Mouse (Mus musculus) heart, postnatal 4 days (tissue): Measurements from ENCODE around the gene Hopx. TPM values are rescaled to one million over a fixed set of nuclear protein-coding genes. Genes with fewer than 3 reads are reported as not detected.
A peak's percentile ranks its signal among the peaks of the same experiment; 100 is the strongest.
"Not testable (repeated sequence)": the region's sequence is repeated elsewhere in the genome, so short reads cannot be mapped to it uniquely, and the experiment has no call there.

ENCODE experiments used
- DNase-seq: peaks from one replicate; pipeline ENCODE4 v3.0.0; 2021
- total RNA-seq, 2 experiments: library from RNA; stranded (reverse); gene quantifications; 2 replicates each; pipeline ENCODE4 v1.2.3; 2021

Hopx gene
- total RNA-seq, 2 experiments from 2014 or later: 432 to 451 TPM

DNA sequence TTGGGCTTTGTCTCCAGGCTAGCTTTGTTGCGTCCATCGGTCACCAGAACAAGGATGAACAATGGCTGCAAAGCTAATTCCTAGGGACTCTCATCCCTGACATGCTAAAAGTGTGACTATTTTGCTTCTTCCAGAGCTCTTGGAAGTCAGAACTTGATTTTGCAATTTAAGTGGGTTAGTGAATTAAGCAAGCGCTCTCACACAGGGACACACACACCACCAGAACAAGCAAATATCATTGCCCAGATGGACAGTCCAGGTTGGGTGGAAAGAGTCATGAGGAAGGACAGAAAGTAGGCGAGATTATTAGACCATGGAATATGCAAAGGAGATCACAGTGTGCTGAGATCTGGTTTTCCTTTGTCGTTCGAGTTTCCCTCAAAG is 14.9 kb downstream of the Hopx start:
- no peak for DNase-seq

DNA sequence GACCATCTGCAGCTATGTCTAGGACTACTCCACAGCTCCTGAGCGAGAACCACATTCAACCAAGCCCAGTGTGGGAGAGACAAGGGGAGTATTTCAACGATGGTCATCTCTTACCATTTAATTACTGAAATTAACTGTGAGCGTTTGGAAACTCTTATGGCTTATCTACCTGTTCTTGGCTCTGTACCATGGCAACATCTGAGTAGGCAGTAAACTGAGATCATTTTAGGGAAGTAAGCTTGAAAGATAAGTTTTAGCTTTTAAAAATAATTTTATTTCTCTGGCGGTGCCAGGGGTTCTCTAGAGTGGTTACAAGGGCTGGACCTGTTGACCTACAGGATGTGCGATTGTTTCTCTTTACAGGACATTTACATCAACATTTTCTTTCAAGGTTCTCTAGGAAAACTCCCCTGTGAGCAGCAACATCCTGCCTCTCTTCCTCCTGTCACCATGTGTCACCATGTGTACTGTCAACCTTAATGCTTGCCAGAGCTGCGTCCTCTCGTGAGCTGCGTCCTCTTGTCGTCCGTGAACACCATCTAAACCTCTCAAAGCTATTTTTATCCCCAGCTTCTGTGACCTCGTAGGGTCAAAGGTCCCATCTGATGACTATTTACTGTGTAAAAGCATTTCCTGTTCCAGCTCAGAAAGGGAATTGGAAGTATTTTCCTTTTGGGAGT is 15.5 kb downstream of the Hopx start:
- peak; percentile 39 for DNase-seq

DNA sequence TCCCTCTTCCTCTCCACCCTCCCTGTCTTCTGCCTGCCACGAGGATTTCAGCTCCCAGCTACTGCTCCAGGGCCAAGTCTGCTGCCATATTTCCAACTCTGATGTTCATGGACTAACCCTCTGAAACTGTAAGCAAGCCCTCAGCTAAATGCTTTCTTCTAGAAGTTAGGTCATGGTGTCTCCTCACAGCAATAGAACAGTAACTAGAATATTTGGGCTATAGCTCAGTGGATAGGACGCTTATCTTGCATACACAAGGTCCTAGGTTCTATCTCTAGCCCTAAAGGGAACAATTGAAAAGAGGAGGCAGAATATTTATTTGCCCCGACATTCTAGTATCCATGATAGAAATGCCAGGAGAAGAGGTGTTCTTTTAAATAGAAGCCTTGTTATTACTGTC is 16.0 kb downstream of the Hopx start:
- no peak for DNase-seq

DNA sequence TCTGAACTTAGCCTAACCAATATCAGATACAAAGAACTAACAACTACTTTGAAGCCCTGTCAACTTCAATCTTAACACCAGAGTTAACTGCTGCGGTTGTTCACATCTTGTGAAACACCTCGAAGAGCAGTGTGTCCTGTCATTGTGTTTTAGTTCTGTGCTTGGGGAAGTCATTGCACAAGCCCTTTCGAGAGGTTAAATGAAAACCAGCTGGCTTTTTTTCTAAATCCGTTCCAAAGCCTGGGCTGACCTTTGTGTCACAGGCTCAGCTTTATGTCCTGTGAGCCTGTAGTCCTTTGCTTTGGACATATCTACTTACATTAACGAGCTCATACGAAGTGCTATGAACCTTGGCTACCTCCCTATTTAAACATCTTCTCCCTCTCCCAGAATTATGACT is 17.2 kb downstream of the Hopx start:
- no peak for DNase-seq

DNA sequence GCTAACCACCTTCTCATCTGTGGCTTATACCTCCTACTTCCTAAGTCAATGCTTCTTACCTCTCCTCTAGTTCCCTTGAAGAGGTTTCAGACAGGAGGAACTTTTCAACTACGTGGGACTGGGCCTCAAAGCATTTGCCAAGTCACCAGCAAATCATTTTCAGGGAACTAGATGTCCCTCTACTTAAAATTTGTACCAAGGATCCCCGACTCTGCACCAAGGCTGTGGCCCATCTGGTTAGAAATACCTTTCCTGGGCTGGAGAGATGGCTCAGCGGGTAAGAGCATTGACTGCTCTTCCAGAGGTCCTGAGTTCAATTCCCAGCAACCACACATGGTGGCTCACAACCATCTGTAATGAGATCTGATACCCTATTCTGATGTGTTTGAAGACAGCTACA is 18.7 kb downstream of the Hopx start:
- DNase-seq: not testable (repeated sequence)

DNA sequence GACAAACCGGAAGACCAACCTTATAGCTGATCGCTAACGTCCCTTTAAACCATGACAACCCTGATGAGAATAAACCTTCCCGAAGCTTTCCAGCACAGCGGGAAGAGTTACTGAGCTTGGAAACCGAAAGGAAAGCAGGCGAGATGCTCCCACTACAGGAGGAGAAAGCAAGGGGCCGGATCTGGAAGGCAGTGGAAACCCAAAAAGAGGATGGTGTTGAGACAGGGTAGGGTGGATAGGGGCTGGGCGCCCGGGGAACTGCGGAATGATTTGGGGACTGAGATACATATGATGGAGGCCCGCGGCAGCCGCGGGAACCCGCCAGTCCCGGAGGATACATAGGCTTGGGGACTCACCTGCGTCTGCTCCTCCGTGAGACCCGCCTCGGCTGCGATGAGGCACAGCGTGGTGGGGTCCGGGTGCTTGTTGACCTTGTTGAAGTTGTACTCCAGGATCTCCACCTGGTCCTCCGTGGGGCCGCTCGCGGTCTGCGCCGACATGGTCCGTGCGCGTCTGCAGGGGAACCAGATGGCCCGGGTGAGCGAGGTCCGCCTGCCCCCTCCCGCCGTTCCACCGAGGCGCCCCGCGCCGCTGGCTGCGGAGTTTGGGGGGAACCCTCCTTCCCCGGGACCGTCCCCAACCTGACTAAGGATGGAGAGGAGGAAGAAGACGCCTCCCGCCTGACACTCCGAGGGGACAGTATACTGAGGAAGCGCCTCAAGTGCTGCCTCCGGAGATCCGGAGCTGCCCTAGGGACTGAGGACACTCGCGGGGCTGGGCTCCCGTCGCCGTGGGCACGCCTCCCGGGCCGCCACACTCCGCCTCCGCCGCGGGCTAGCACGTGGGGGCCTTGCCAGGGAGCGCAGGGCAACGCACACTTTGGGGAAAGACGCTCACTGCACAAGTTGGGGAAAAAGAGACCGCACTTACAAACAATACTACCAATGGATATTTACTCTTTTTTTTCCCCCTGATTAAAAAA is 20.1 kb downstream of the Hopx start:
- DNase-seq: peak; percentile 88

DNA sequence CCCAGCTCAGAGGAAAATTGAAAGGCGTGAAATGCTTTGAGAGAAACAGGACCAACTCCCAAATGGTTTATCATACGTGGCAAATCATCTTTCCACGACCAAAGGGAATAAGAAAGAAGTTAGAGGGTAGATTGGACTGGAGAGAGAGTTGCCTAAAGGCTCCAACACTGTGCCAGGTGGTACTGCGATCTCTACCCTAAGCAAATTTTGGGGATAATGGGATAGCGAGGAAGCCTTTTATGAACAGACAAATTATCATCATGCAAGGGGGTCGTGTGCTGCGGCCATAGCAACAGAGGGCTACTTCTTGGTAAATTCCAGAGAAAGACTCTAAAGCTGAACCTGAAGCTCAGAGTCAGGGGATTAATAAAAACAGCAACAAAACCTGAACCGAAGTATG is 21.0 kb downstream of the Hopx start:
- no peak for DNase-seq

DNA sequence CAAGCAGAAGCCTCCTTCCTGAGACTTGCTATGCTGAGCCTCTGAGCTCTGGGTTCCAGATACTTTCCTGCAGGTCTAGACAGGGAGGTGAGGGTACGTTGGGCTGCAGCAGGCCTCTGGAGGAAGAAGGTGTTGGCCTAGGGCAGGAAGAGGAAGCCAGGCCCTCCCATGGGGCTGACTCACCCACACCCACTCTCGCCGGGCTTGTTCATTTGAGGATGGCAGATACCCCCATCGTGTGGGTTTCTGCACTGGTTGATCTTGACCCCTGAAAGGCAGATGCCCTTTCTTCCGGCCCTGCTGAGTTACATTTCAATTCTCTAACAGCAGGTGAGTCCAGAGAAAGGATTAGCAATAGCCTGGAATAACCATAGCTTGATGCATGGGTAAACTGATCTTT is 22.4 kb downstream of the Hopx start:
- DNase-seq: no peak

DNA sequence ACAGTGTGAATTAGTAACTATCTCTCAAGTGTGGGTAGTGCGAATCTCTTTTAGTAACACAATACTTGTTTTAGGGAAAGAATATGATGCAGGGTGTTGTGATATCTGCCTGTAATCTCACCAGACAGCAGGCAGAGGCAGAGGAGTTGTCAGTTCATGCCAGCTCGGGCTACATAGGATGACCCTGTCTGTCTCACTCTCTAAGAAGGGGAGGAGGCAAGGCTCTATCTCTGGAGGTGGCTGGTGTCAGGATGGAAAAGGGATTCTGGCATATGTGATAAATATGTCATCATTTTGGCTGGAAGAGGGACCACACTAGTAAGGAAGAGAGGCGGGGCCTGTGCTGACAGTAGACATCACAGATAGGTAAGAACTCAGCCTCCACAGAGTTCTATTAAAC is 23.0 kb downstream of the Hopx start:
- DNase-seq: no peak

DNA sequence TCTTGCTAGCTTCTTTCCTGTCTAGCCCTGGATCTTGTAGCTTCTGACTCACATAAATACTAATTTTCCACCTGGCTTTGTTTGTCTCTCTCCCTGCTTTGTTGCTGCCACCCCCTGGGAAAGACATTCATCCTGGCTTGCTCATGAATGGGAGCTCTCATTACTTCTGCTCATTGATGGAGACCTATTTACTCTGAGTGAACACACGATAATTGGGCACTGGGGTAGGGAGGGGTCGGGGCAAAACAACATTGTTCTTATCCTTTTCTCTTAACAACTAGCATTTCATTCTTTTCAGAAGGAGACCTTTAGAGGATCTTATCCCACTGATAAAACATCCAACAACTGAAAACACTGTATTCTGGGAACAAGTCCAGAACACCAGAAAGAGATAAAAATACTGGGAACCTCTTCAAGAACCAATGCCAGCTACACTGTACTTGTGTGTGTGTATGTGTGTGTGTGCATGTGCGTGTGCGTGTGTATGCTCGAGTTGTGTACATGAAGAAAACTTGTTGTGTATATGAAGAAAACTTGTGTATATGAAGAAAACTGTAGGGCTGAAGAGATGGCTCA is 24.3 kb downstream of the Hopx start:
- DNase-seq: no peak

DNA sequence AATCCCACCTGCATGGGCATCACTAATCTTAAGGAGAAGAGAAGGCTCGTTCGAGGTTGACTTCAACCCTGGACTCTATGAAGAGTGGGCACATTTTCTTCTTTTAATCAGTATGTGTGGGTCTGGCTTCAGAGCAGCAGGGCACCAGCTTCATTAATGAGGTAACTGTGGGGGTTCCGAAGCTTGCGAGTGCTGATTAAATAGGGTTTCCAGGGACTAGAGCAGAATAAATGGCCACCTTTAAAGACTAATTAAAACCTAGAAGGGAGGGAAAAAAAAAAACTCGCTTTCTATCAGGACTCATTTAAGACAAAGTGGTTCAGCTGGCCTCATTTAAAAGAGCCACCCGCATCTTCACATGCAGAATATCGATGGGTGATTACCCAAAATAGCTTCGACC is 25.0 kb downstream of the Hopx start:
- DNase-seq: no peak

DNA sequence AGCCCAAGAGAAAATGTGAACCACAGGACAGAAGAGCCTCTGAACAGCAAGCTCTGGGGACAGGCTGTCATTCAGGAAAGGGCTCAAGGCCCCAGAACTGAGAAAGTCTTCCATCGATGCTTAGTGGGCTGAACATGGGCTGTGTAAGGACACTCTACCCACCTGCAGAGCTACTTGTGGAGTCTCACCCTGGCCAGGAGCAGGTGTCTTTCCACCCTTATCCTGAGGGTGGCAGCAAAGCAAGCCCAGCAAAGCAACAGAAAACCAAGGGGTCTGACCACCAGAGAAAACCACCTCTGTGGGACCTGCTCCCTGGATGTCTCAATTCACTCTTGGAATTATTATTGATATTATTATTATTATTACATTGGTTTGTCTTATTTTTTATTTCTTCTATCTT is 25.6 kb downstream of the Hopx start:
- peak; percentile 77 for DNase-seq

DNA sequence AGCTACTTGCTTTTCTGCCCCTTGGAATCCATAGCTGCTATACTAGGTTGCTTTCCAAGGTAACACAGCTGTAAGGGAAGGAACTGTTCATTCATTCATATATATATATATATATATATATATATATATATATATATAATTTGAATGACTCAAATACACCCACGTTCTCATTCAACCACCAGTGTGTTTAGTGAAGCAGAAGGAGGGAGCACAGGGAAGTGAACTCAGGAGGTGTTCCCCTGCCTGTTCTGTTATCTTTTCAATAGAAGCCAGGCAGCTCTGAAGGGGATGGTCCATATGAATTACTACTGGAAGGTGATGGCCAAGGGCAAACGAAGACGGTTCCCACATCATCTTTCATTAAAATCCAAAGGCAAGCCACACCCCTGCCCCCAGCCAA is 27.8 kb downstream of the Hopx start:
- no peak for DNase-seq

DNA sequence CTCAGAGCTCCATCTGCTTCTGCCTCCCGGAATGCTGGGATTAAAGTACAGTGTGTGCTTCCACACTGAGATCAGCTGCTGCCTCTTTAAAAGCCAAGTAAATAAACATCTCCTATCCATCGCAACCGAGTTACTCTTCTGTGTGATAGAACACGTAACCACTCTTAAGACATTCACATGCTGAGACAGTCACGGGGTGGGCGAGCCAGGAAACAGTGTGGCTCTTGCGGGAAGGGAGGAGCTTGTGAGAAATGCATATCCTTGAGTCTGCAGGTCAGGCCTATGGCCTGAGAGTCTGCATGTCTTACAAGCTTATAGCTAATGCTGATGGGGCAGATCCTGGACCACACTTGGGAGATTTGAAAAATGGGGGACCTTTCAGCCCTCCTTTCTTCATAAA is 28.4 kb downstream of the Hopx start:
- no peak for DNase-seq

DNA sequence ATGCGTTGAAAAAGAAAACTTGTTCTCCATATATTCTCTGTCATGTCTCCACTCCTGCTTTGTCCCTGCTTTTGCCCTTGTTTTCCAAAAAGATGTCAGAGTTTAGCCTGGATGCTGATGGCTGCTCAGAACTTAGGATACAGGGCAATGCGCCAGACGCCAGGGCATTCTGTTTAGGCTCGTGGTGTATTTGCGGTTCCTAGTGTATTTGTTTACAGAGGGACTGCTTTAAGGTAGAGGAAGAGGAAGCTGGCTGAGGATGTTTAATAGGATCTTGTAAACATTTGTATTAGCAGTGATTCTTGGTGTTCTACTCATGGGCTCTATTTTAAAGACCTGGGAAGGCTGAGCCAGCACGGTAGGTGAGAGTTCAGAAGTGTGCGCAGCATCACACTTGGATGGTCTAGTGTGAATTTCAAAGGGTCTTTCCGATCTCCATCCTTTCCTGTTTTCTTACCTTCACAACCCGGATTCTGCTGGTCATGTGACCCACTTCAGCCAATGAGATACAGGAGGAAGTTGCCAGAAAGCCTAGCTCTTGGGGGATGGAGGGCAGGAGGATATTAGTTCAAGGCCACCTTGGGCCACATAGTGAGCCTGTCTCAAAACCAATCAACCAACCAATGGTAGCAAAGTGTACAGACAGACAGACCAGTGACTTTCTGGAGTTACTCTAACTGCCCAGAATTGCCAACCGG is 29.0 kb downstream of the Hopx start:
- DNase-seq: no peak

DNA sequence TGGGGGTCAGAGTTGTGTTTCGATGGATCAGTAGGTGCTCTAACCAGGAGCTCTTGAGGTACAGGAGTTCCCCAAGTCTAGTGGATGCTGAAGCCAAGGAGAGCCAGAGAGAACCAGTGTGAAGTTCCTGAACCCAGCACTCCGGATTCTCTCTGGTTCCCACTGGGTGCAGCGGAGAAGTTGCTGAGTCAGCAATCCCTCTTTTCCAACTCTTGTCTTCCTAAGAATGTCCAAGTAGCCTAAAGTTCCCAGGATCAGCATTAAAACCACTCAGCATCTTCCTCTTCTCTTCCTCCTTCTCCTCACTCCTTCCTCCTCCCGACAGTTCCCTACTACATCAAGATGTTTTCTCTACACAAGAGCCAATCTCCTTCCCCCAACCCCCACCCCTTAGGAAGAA is 30.5 kb downstream of the Hopx start:
- DNase-seq: no peak

DNA sequence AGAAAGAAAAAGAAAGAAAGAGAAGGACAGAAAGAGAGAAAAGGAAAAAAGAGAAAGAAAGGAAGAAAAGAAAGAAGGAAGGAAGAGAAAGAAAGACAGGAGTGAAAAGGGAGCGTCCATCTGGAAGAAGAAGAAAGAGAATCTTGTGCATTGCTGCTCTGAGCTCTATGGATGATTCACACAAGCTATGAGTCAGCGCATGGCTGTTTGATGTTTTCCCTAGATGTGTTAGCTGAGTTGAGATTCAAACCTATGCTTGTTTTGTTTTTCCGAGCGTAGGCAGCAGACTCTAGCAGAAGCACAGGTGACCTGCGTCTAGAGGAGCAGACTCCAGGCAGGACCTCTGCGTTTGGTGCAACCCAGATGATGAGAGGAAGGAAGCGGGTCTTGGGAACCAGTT is 32.2 kb downstream of the Hopx start:
- no peak for DNase-seq

DNA sequence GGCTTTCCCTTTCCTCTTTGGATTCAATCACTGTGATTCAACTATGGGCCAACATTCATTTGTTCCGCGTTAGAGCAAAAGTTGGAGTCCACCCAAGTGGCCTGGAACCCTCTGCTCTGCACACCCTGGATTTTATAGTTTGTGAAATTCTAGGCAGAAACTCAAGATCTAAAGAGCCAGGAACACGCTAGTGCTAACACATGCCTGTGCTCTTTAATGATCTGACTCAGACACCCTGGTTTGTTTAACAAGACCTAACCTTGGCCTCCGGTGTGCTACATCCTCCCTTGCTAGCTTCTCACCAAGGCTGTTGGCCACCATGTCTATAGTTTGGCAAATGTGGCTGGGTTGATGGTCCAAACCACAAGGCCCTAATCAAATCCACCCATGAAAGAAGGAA is 34.2 kb downstream of the Hopx start:
- no peak for DNase-seq

DNA sequence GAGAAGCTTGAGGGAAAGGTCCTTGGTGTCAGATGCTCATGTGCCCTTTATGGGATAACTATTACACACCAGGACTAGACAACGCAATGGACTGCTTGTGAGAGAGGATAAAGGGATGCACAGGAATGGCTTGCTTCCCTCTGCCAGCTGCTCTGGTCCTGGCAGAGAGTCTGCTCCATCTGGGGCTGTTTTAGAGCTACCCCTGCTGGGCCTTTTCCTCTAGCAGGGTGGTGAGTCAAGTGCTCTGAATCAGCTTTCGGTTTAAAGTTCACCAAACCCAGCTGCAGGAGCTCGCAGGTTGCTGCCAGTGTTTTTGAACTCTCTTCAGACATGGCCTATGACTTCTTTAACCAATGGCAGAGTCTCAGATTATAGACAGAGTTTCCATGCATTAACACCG is 39.0 kb downstream of the Hopx start:
- no peak for DNase-seq

DNA sequence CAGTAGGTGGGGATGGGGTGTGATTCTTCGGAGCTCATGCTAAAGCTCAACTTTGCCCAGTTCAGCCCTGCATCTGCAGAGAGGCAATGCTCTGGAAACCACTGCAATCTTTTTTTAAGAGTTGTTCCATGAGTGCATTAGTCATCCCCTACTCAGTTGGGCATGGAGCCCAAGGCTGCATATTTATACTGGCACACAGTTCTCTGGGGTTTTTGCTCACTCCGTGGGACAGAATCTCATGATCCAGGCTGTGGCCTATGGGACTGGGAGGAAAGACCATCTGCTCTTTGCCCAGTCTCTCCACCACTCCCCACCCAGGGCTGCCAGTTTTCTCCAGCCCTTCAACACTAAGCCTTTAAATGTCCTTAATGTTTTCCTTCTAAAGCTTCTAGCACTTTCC is 40.0 kb downstream of the Hopx start:
- peak; percentile 75 for DNase-seq

DNA sequence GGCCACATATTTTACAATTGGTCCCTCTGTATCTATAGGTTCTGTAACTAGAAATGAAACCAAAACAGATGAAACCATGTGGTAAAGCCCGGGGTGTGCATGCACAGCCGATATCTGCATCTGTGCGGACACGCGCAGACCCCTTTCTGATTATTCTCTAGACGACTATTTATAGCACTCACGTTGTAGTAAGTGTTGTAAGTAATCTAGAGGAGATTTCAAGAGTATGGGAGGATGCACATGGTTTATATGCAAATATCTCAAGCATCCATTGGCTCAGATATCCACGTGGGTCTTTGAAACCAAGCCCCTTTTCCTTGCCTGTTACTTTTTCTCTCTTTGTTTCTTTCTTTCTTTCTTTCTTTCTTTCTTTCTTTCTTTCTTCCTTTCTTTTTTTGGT is 41.1 kb downstream of the Hopx start:
- no peak for DNase-seq

DNA sequence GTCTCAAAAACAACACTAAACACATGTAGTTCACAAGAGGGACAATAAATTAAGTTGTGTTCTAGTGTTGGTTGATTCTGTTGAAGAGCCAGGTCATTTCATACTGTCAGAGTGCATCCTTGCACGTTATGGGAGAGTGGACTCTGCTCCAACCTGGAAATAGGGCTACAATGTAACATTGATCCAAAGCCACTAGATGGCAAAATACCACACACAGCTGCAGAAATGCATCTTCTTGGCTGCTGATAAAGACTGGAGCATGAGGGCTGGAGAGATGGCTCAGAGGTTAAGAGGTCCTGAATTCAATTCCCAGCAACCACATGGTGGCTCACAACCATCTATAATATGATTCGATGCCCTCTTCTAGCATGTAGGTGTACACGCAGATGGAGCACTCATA is 43.3 kb downstream of the Hopx start:
- DNase-seq: no peak

DNA sequence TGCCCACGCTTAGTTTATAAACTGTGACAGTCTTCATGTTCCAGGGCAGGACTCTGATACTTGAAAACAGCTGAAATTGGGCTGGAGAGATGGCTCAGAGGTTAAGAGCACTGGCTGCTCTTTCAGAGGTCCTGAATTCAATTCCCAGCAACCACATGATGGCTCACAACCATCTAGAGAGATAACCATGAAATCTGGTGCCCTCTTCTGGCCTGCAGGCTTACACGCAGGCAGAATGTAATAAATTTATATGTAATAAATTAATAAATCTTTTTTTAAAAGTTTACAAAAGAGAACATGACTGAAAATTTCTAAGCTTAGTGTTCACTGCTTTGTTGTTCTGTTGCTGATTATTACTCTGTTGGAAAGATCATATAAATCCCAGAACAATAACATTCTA is 43.9 kb downstream of the Hopx start:
- DNase-seq: no peak
